Mouse (Mus musculus) heart, postnatal 0 days (tissue): ENCODE results near the gene Poldip2.

Experiments
- CTCF ChIP-seq: IDR thresholded peaks from 2 replicates; pipeline ENCODE4 v1.5.1; 2016; ENCODE audit warnings: antibody characterized with exemption, control low read depth, low read depth
- EP300 ChIP-seq: IDR thresholded peaks from 2 replicates; pipeline ENCODE4 v1.6.1; 2016; ENCODE audit warnings: antibody characterized with exemption, low read depth

- TF ChIP-seq CTCF (no peak), EP300 (no peak)
Measured at GRCm38 (mm10) chr11:78521880-78522279, 9.9 kb downstream of the Poldip2 start.
